Mouse (Mus musculus): ENCODE measurements around the gene Atrnl1.

Atrnl1 gene

DNA sequence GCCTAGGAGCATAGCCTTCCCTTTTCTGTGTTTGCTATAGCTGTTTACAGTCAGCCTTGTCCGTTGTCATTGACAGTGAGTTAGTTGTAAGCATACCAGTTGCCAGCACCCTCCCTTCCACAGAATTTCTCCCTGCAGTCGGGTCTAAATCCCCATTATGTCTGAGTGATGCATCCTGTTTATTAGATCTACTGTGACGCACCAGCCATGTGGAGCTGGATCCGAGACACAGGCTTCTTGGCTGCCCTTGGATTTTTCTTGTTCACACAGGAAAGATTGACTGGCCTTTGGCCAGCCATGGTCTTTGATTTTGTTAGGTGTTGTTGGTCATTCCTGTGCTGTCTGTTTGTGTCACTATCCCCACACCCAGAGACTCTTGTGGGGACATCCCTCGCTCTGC is 102.3 kb downstream of the Atrnl1 start:
- DNase-seq (ENCODE audit: low spot score) = peak; percentile 68

DNA sequence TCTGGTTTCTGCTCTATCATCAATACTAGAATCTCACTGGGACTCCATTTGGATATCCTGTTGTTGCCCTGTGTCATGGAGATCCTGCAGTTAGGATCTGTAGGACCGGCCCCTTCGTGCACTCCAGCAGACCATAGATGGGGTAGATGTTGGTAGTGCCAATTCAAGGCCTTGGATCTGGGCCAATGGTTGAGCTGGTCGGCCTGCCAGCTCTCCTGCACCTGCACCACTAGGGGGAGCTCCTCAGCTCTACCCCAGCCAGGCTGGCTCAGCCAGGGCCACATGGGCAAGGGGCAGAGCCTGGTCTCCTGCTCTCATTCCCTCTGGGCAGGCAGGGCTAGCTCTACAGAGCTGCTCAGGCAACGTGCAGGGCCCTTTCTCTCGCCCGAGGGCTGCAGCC is 114.1 kb downstream of the Atrnl1 start:
- peak; percentile 50 for DNase-seq (ENCODE audit: low spot score)

DNA sequence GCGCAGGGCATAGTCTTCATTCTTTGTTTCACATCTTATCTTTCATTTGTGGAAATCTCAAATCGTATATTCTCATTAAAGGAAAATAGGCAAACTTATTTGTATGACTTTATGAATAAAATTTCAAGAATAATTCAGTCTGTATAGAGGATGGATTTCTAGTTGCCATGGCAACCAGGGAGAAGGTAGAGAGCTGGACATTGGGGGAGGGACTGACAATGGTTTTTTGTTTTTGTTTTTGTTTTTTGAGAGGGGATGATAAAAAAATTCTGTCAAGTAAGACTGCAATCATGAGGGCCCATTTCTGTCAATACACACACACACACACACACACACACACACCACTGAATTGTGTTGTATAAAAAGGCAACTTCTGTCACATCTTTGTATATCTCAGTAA is 114.5 kb downstream of the Atrnl1 start:
- DNase-seq (ENCODE audit: low spot score) = no peak

DNA sequence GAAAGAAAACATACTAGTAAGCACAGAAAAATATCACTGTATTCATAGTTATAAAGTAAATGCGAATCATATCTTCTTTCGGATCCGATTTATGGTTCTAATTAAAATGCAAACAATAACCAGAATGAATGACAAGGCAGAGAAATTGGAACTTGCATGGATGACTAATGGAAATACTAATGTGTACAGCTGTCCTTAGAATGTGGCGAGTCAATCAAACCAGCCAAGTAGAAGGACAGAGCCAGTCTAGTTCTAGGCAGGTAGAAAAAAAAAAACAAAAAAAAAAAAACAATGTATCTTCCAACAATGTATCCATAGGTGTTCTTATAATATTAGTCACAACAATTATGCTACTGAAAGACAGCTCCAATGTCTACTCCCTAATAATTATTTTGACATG is 116.2 kb downstream of the Atrnl1 start:
- no peak for DNase-seq (ENCODE audit: low spot score)

DNA sequence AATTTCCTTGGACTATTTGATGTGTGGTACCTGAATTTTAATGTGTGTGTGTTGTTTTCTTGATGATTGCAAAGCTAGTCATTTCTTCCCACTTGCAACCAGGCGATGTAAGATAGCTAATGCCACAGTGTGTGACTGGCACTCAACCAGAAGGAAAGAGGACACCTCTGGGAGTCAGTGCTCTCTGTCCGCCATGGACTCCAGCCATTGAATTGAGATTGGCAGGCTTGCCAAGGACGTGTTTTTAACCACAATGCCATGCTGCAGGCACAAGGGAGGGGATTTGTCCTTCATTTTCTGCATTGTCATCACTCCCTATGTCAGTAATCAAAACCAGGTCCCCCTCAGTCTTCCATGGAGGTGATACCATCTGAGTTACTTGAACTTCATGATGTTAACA is 126.6 kb downstream of the Atrnl1 start:
- DNase-seq (ENCODE audit: low spot score) = no peak

DNA sequence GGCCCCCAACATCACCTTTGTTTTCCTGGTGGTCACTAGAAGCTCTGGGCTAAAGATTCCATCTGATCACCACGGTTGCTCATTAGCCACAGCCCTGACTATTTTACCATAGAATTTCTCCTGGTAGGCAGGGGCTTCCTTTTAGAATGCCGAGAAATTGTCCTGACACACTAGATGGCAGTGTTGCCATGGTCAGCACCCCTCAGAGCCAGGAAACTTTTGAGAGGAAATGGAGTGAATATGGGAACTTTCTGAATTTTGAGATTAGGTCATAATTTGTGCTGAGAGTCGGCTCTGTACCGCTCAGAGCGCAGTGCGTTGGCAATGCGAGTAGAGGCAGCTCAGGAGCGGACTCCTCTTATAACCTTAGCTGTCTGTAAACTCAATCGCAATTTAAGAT is 134.7 kb downstream of the Atrnl1 start:
- DNase-seq (ENCODE audit: low spot score) = peak; percentile 2

DNA sequence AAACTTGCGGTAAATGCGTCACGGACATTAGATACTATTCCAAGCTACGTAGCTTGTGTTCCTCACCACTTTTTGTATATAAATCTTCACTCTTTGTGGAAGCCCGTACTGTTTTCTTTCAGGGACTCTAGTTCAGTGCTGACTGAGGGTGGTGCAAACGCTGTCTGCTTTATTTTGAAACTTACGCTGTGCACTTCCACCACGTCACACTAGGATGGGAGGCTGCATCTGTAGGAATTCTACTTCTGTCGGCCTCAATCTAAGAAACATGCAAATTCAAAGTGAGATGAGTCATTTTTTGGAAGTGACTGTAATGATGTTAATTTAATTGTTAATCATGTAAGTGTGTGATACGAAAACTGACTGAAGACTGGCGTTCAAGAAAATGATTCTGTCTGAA is 135.7 kb downstream of the Atrnl1 start:
- no peak for DNase-seq (ENCODE audit: low spot score)

DNA sequence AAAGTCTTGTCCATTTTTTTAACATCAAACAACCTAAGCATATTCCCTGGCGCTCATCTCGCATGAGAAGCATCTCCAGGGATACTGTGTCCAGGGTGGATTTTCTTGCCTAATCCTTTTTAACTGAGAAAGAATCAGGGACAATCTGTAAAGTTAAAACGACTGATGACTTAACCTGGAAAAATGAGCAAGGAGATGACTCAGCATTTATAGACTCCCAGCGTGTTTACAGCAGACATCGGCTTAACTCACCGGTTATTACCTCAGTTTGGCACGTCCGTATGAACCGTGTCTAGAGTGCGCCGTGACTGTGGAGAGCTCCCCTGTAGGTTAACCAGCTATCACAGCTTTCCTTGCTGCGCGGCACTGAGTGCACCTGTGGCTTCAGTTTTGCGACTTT is 141.4 kb downstream of the Atrnl1 start:
- DNase-seq (ENCODE audit: low spot score) = no peak

DNA sequence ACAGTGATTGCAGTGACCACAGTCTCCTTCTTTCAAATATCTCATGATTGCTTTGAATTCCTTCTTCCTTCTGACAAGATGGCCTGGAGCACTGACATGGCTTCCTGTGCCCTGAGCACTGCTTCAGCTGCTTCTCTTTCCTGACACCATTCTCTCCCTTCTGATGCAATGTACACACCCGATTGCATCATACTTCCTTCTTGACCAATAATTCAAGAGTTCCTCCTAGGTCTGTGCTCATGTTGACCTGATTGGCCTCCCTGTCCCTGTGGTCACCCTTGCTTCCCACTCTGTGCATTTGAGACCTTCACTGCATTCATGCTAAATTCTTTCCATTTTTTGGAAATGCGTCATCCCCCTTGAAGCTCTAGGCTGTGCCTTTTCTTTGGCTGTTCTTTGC is 151.7 kb downstream of the Atrnl1 start:
- DNase-seq (ENCODE audit: low spot score) = peak; percentile 38

DNA sequence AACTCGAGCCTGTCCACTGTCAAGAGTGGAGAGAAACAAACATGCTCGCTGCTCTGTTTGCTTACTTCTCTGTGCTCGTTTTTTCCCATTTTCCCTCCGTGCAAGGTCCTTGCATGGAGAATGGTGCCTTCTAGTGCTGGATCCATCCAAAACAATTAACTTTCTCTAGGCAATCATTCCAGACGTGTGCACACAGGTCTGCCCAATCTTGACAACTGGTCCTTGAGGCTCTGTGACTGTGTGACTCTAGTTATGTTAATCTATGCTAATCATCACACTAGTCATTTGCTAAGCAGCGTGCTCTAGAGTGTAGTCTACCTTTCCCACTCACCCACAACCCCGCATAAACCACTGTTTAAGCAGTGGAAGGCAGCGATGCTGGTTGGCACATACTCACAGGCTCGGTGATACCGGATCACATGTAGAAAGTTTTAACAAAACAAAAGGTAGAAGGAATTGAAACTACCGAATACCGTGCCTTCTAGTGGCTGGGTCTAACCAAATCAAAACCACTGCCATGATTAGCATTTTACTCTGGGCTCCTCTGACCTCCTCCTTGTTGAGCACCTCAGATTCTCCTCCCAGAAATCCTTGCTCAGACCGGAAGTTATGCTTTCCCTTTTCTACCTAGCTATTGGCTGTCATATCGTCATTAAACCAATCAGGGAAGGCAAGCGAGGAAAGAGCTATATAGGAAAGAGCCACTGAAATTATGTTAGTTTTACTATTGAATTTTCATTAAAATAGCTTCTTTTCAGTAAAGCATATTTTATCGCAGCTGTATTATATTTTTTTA is 153.9 kb downstream of the Atrnl1 start:
- no peak for DNase-seq (ENCODE audit: low spot score)

DNA sequence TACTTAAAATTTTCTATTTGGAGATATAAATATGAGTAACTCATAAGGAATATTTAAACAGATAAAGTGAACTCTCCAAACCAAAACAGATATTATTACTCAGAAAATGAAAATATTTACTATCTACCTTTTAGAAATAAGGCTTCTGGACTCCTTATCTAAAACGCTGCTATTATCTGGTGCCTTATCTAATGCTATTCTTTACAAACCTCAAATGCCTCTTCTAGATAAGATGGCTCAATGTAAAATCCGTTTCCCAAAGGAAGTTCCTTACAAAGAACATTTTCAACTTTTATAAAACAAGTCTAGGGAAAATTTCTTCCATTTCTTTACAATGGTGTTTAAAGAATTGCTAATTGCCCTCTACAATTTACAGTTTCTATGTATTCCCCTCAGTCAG is 156.2 kb downstream of the Atrnl1 start:
- no peak for DNase-seq (ENCODE audit: low spot score)

DNA sequence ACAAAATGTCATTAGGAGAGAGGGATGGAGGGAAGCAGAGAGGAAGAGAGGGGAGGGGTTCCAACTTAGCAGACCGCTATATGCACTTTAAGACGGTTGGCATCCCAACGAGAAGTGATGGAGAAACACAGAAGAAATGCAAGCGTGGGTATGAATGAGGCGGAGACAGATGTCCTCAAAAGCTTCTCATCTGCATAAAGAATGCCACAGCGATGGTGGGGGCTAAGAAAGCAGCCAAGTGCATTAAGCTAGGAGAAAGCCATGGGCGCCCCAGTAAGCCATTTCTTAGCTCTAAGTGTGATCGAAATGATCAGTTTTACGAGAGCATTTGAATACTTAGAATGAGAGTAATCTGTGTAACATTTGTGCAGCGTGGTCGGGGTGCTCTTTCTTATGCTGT is 157.8 kb downstream of the Atrnl1 start:
- no peak for DNase-seq (ENCODE audit: low spot score)

DNA sequence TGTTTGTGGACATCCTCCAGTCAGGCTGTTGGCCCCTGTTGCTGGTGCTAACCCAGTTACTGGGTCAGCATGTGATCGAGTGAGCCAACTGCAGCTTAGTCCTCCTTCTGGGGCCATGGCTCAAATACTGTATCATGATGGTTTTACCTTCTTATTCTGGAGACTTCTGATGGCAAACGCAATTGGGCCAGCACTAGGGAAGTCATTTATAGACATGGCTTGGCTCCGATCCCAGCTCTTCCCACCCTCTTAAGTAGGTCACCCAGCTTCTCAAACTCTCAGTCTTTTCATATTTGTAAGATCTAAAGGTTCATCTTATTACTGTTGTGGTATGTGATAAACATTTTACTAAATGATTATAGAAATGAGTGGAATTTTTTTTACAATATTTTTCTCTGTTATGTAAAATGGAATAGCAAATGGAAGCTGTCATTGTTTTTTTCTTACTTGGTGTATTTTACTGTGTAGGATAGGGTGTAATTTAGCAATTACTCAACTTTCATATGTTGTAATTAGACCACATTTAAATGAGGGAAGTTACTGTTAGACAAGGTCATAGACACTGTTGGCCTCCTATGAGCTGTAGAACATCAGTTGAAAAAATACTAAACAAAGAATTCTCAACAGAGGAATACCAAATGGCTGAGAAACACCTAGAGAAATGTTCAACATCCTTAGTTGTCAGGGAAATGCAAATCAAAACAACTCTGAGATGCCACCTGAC is 171.7 kb downstream of the Atrnl1 start:
- DNase-seq (ENCODE audit: low spot score) = no peak

DNA sequence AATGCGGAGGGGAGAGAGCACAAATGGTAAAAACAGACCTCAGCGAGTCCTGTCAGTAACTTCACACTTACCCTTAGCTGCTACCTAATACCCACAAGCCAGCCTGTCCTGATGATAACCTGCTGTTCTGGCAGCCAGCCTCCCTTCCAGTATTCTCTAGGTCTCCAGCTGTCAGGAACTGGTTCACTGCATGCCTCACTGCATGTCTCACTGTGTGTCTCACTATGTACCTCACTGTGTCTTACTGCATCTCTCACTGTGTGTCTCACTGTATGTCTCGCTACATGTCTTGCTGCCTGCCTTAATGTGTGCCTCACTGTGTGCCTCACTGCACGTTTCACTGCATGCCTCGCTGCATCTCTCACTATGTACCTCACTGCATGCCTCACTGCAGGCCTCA is 175.9 kb downstream of the Atrnl1 start:
- no peak for DNase-seq (ENCODE audit: low spot score)

DNA sequence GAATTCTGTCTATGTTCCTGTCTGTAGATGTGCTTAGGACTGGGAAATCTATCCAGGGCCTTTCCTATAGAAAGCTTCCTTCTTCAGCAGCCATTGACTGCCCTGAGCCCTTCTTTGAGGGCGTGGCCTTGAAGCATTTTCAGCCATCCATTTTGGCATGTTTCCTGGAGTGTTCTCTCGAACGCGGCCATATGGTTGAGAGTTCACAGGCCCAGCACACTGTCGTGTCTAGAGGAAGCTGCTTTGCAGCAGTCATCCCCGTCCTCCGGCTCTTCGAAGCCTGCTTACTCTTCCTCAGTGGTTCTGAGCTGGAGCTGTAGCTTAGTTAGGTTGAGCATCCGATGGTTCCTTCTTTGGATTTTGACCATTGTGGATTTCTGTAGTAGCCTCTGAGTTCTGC is 191.4 kb downstream of the Atrnl1 start:
- no peak for DNase-seq (ENCODE audit: low spot score)

DNA sequence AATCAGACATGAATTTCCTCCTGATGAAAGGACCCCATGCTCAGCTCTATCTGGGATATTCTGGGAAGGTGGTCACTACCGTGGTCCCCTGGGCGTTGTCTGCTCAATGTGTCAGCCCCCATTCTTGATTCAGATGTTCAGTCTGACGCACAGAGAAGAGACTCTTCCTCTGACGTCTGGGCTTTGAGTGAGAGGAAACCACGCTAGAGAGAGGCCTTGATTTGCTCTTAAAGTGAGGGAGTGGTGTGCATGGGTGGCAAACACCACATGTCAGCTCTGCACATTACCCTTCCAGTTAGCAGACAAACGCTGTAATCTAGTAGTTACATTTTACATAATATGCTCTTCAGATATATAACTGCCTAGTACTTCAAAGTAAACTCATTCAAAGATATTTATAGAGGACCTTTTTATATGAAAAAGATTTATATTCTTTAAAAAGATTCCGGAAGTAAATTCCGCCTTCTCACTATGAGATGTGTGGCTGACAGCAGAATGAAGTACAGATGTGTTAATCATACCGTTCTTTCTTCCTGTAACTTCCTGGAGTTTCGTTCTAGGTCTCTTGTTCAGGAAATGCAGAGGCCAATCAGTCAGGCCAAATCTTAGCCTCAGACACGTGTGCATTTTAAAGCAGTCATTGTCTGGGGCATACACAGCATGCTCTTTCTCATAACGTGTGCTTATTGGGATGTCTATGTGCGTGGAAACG is 192.1 kb downstream of the Atrnl1 start:
- no peak for DNase-seq (ENCODE audit: low spot score)

DNA sequence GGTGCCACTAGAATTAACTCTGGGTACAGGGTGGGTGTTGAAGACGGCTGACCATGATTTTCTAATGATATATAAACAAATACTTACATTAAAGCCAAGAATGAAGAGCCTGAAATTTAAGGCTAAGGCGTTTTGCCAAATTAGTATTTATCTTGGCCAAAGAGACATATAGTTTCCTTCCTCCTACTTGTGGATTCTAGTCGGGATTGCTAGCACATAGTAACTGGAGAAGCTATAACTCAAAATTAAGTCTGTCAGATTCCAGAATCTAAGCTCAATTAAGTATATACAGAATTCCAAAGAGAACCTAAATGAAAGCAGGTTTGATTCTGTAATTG is 192.6 kb downstream of the Atrnl1 start:
- no peak for DNase-seq (ENCODE audit: low spot score)

DNA sequence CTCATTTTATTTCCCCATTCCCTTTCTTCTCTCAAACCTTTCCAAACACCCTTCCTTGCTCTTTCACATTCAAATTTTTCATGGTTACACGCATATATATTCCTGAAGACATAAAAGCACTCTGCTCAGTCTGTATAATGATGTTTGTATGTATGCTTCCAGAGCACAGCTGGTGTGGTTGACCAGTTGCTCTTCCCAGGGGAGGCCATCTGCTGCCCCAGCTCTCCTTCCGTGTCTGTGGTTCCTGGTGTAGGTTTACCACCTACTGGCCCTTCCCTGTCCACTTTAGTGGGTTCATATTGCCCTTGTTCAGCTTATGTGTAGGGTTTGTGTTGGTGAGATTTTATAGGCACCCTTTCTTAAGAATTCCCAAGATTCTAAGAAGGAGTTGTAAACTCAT is 197.5 kb downstream of the Atrnl1 start:
- no peak for DNase-seq (ENCODE audit: low spot score)

DNA sequence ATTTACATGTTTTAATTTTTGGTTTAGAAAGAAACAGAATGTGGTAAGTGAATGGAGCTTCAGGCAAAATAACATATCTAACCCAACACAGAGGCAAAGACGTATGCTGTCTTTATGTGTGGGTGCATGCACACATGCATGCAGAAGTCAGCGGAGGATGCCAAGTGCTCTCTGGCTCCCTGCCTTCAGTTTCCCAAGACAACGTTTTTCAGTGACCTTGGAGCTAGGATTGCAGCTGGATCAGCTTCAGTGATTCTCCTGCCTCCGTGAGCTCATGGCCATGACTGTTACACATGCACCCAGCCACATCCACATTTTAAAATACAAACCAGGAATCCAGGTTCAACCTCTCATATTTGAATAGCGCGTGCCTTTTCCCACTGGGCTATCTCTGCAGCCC is 203.5 kb downstream of the Atrnl1 start:
- no peak for DNase-seq (ENCODE audit: low spot score)

DNA sequence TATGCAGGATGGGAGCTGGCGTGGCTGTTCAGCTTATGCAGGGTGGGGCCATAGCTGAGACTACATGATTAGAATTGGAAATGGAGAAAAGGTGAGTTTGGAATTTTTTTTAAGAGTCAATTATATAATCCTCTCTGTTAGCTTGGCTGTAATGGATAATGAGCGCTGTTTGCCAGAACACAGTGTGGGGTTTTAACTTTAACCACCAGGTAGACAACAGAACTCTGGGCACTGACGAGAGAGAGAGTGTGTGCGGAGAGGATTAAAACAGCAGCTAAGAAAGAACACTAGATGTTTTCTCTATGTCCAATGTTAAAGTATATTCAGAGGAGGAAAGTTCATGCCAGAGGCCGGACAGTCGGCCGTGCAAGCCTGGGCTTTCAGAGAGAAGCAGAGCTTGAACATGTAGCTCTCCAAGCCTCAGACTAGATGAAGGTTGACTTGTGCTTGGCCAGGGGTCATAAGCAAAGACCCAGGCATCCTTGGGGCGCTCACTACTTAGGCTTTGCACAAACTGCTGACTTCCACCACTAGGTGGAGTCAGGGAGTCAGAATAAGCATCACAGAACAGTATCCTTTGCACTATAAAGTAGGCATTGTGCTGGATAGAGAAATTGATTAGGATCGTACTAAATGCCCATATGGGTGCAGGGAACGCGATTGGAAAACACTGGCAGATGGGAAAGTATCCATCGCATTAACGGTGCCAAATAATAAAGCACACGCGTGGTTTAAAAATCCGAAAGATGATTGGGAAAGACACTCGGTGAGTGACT is 205.6 kb downstream of the Atrnl1 start:
- DNase-seq (ENCODE audit: low spot score) = peak; percentile 12

DNA sequence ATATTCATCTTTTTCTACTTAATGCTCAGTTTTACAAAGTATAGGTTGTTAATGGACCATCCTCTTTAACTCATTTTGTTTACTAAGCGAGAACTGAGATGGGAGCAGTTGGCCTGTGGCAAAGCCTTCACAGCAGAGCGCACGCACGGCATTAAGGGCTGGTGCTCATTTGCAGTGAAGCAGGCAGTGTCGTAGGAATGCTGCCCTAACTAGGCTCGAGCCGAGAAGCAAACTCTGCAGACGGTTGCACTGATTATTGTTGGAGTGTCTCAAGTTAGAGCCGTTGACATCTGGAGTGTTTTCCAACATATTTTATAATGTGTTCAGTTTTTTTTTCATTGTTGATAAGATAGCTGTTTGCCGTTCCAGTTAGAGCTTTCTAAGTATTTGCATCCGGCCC is 206.9 kb downstream of the Atrnl1 start:
- DNase-seq (ENCODE audit: low spot score) = no peak

DNA sequence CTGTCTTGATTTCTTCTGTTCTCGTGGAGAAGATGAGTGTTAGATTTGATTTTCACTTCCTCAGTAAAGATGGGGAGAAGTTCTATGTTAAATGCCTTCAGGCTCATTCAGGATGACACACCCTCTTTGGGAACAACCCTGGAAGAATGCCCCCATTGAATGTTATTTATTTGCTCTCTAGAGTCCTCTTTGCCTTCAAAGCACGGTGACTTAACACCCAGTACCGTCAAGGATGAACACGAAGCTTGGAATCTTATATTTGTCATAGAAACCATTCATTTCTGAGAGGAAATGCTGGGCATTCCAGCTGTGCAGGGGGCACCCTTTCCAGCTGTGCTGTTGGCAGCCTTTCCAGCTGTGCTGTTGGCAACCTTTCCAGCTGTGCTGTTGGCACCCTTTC is 212.6 kb downstream of the Atrnl1 start:
- DNase-seq (ENCODE audit: low spot score) = no peak
